Mouse (Mus musculus) embryonic facial prominence, embryonic 11.5 days (tissue): ENCODE results near the gene Golga2. TPM values are rescaled to one million over a fixed set of nuclear protein-coding genes. Genes with fewer than 3 reads are reported as not detected.

Experiments used
- ATAC-seq: fragments of 200-750 bp; cut with Nextera tagmentation; replicated peaks from 2 replicates; pipeline ENCODE4 v1.8.0; 2017; ENCODE audit warnings: low read depth; ENCODE audit not compliant: insufficient number of reproducible peaks, low FRiP score, low TSS enrichment
- DNase-seq: peaks from one replicate; pipeline ENCODE4 v3.0.0-alpha.2; 2015; ENCODE audit warnings: low spot score
- H3K27ac ChIP-seq: fragments of 300-500 bp; sonication (generic); replicated peaks from 2 replicates; pipeline ENCODE4 v1.5.1; 2014; ENCODE audit warnings: mild to moderate bottlenecking, low read depth, low read length, control low read depth
- H3K27me3 ChIP-seq: fragments of 300-500 bp; sonication (generic); 2 replicates; pipeline ENCODE4 v1.6.1; 2014; ENCODE audit warnings: mild to moderate bottlenecking, low read length, moderate library complexity, mixed read lengths; ENCODE audit not compliant: control insufficient read depth, insufficient read depth
- H3K36me3 ChIP-seq: fragments of 300-500 bp; sonication (generic); replicated peaks from 2 replicates; pipeline ENCODE4 v1.6.1; 2014; ENCODE audit warnings: low read depth, mild to moderate bottlenecking, low read length, moderate library complexity, mixed read lengths; ENCODE audit not compliant: control insufficient read depth, insufficient read depth
- H3K4me1 ChIP-seq: fragments of 300-500 bp; sonication (generic); 2 replicates; pipeline ENCODE4 v1.6.1; 2014; ENCODE audit warnings: low read length, mixed read lengths; ENCODE audit not compliant: control insufficient read depth, insufficient read depth
- H3K4me2 ChIP-seq: fragments of 300-500 bp; sonication (generic); 2 replicates; pipeline ENCODE4 v1.6.1; 2014; ENCODE audit warnings: low read depth, mild to moderate bottlenecking, control low read depth, low read length, moderate library complexity
- H3K4me3 ChIP-seq: fragments of 300-500 bp; sonication (generic); 2 replicates; pipeline ENCODE4 v1.5.1; 2014; ENCODE audit warnings: low read depth, low read length, control low read depth
- H3K9ac ChIP-seq: fragments of 300-500 bp; sonication (generic); replicated peaks from 2 replicates; pipeline ENCODE4 v1.6.1; 2014; ENCODE audit warnings: mild to moderate bottlenecking, control low read depth, low read length
- H3K9me3 ChIP-seq: fragments of 300-500 bp; sonication (generic); replicated peaks from 2 replicates; pipeline ENCODE4 v1.6.1; 2016; ENCODE audit warnings: mild to moderate bottlenecking, low read length, inconsistent platforms, mixed read lengths; ENCODE audit not compliant: control insufficient read depth
- WGBS: fragments of 180-500 bp; shearing (Covaris S2); extraction: QIAGEN DNeasy Blood & Tissue Kit; methylation state at CpG from one replicate; pipeline ENCODE4 v1.1.7; 2014; 5-methylcytosine and 5-hydroxymethylcytosine counted together
- polyA plus RNA-seq: library from polyadenylated mRNA; unstranded; fragments of >200 nt; fragmentation: Nextera tagmentation; extraction: Ambion mirVana; gene quantifications from 2 replicates; pipeline ENCODE4 v1.2.1, GENCODE M21; 2014

Gene Golga2
- polyA plus RNA-seq, 1 experiment from 2014 or later = 14.9 TPM

- no peak overlapping the region for H3K9ac ChIP-seq
- no peaks in the 10 kb centered on the region; the same call in none of the 2 replicates for H3K36me3 ChIP-seq
- WGBS = 91% methylated on average over 12 of the region's 12 CpGs
Measured at GRCm38 (mm10) chr2:32251791-32252527, 35.2 kb upstream of the Golga2 start.

GRCm38 (mm10) chr2:32252658-32253057 is 34.5 kb upstream of the Golga2 start:
- Histone ChIP-seq H3K9me3 (no peaks in the 10 kb centered on the region), H3K9ac (no peak overlapping the region), H3K4me3 (no peak overlapping the region), H3K27me3 (no peaks in the 10 kb centered on the region), H3K36me3 (no peaks in the 10 kb centered on the region; the same call in none of the 2 replicates), H3K27ac (no peak overlapping the region), H3K4me1 (no peaks in the 10 kb centered on the region), H3K4me2 (no peak overlapping the region)
- DNase-seq (no peak), ATAC-seq (no peak)
- 91% methylated on average over 5 of the region's 5 CpGs for WGBS

More at GRCm38 (mm10) chr2:32251791-32252527, 35.2 kb upstream of the Golga2 start:
- H3K9me3 ChIP-seq = no peaks in the 10 kb centered on the region
- no peak overlapping the region for H3K4me3 ChIP-seq
- ATAC-seq (no peak), DNase-seq (no peak)
- H3K27ac ChIP-seq = no peak overlapping the region
- no peaks in the 10 kb centered on the region for H3K27me3 ChIP-seq
- no peaks in the 10 kb centered on the region for H3K4me1 ChIP-seq
- H3K4me2 ChIP-seq = no peak overlapping the region

GRCm38 (mm10) chr2:32253352-32253751 is 33.8 kb upstream of the Golga2 start:
- Histone ChIP-seq H3K9me3 (no peaks in the 10 kb centered on the region), H3K4me1 (no peaks in the 10 kb centered on the region), H3K27ac (no peak overlapping the region), H3K4me2 (no peak overlapping the region), H3K9ac (no peak overlapping the region), H3K36me3 (no peaks in the 10 kb centered on the region; the same call in none of the 2 replicates), H3K4me3 (no peak overlapping the region), H3K27me3 (no peaks in the 10 kb centered on the region)
- WGBS = 85% methylated on average over 1 of the region's 1 CpGs
- no peak for DNase-seq
- no peak for ATAC-seq

GRCm38 (mm10) chr2:32254563-32254962 is 32.6 kb upstream of the Golga2 start:
- H3K4me3 ChIP-seq = no peak overlapping the region
- no peak overlapping the region; the same call in 1 of the 2 replicates for H3K4me2 ChIP-seq
- H3K36me3 ChIP-seq = no peaks in the 10 kb centered on the region; the same call in none of the 2 replicates
- DNase-seq = no peak
- WGBS = 92% methylated on average over 5 of the region's 5 CpGs
- no peak overlapping the region for H3K9ac ChIP-seq
- peaks cover 4% of the 10 kb centered on the region; the same call in 1 of the 2 replicates for H3K4me1 ChIP-seq
- no peaks in the 10 kb centered on the region for H3K9me3 ChIP-seq
- no peaks in the 10 kb centered on the region for H3K27me3 ChIP-seq
- ATAC-seq = no peak
- H3K27ac ChIP-seq = no peak overlapping the region

- no peak overlapping the region for H3K4me2 ChIP-seq
- whole genome bisulfite sequencing = 92% methylated on average over 11 of the region's 11 CpGs
- no peak for DNase-seq
- no peaks in the 10 kb centered on the region; the same call in none of the 2 replicates for H3K36me3 ChIP-seq
- no peaks in the 10 kb centered on the region for H3K9me3 ChIP-seq
- no peak overlapping the region for H3K9ac ChIP-seq
- no peaks in the 10 kb centered on the region for H3K27me3 ChIP-seq
- no peak overlapping the region for H3K4me3 ChIP-seq
- peaks cover 4% of the 10 kb centered on the region; the same call in 1 of the 2 replicates for H3K4me1 ChIP-seq
- no peak overlapping the region for H3K27ac ChIP-seq
- ATAC-seq = no peak
Measured at GRCm38 (mm10) chr2:32256273-32256672, 30.9 kb upstream of the Golga2 start.

- 0 out of 2 replicates have a peak, but pooled peaks have one; percentile 10 for ATAC-seq
- Histone ChIP-seq H3K4me1 (peaks cover 4% of the 10 kb centered on the region; the same call in 1 of the 2 replicates), H3K4me3 (peak overlapping the region; percentile 74), H3K36me3 (no peaks in the 10 kb centered on the region; the same call in 1 of the 2 replicates), H3K27ac (no peak overlapping the region), H3K4me2 (peak overlapping the region; percentile 57), H3K9me3 (no peaks in the 10 kb centered on the region), H3K9ac (peak overlapping the region; percentile 79), H3K27me3 (no peaks in the 10 kb centered on the region)
- WGBS = 59% methylated on average over 6 of the region's 6 CpGs
- DNase-seq = no peak
Measured at GRCm38 (mm10) chr2:32258887-32259533, 28.2 kb upstream of the Golga2 start.

- Histone ChIP-seq H3K9ac (peak within 1 kb of the TSS; percentile 79), H3K4me2 (peak within 1 kb of the TSS; percentile 57), H3K36me3 (no peaks in the 10 kb centered on the region; the same call in 1 of the 2 replicates), H3K4me3 (peak within 1 kb of the TSS; percentile 74), H3K27ac (0 out of 2 replicates have a peak within 1 kb of the TSS, but pooled peaks have one; percentile 6), H3K9me3 (no peaks in the 10 kb centered on the region), H3K4me1 (peaks cover 4% of the 10 kb centered on the region; the same call in 1 of the 2 replicates), H3K27me3 (no peaks in the 10 kb centered on the region)
- WGBS = 2% methylated on average over 48 of the region's 59 CpGs
- peak; percentile 82 for ATAC-seq
- peak; percentile 92 for DNase-seq
Measured at GRCm38 (mm10) chr2:32259657-32260417, 27.3 kb upstream of the Golga2 start, which contains the start of gene Uck1. Uck1 (minus strand) TSS chr2:32260159.
